ENCODE assay signal across 7 mouse cellular contexts in genomic region chr11:80302536-80302935, GRCm38 (mm10). TPM values are rescaled to one million over a fixed set of nuclear protein-coding genes. Genes with fewer than 3 reads are reported as not detected.
DNase-seq lines count a peak whose midpoint lies in the region; ATAC-seq lines count a peak whose summit lies in the region.

No protein-coding gene starts in this region.

- H3K27ac ChIP-seq in intestine, embryonic 15.5 days = no peak overlapping the region

- H3K36me3 ChIP-seq in intestine, embryonic 15.5 days = no peaks in the 10 kb centered on the region
- no peaks in the 10 kb centered on the region for H3K36me3 ChIP-seq in megakaryocyte, embryonic 14.5 days (replicated peaks; ENCODE audit: low read length)

- WGBS in intestine, embryonic 15.5 days = 3% methylated on average over 11 of the region's 11 CpGs

- H3K9ac ChIP-seq in intestine, embryonic 15.5 days = no peak overlapping the region

- peaks cover 37% of the 10 kb centered on the region for H3K27me3 ChIP-seq in intestine, embryonic 15.5 days (replicated peaks)
- H3K27me3 ChIP-seq in megakaryocyte, embryonic 14.5 days (replicated peaks) = peaks cover 91% of the 10 kb centered on the region

- no peaks in the 10 kb centered on the region for H3K9me3 ChIP-seq in intestine, embryonic 15.5 days
- H3K9me3 ChIP-seq in megakaryocyte, embryonic 14.5 days = peaks cover 28% of the 10 kb centered on the region

- peak overlapping the region; percentile 72 for H3K4me3 ChIP-seq in intestine, embryonic 15.5 days (replicated peaks)
- peak overlapping the region; percentile 89 for H3K4me3 ChIP-seq in megakaryocyte, embryonic 14.5 days (replicated peaks)

- peak; percentile 79 for ATAC-seq in intestine, embryonic 15.5 days

- H3K4me2 ChIP-seq in intestine, embryonic 15.5 days (replicated peaks) = peak overlapping the region; percentile 100

- DNase-seq in adrenal gland, adult 8-10 months = peak; percentile 60
- peak; percentile 54 for DNase-seq in embryo, embryonic 11.5 days (ENCODE audit: low read depth, low spot score)
- DNase-seq in gonadal fat pad, adult 2 months (ENCODE audit: low read depth) = peak; percentile 33
- DNase-seq in left cerebral cortex, adult 9 months (ENCODE audit: low spot score in 2 of 2) = peak; percentile 76 to 84
- DNase-seq in right cerebral cortex, postnatal 10 days (ENCODE audit: low spot score in 2 of 2) = peak; percentile 88 to 91

- H3K4me1 ChIP-seq in intestine, embryonic 15.5 days (replicated peaks) = peaks cover 25% of the 10 kb centered on the region
- H3K4me1 ChIP-seq in megakaryocyte, embryonic 14.5 days = peaks cover 32% of the 10 kb centered on the region

RNA-seq across cellular contexts. Expression of gene Rhbdl3, which starts 1.8 kb away (rescaled TPM):
- total RNA-seq in adrenal gland, adult 8-10 months (2022) = 10 to 100 TPM in 1 of 4 experiments, 1 to 10 TPM in 3; 3.0 to 12.1 (median 7.0) TPM
- 8.3 and 8.5 TPM in 2 replicates for polyA plus RNA-seq in gonadal fat pad, adult 2 months (2012; rRNA removed)
- 2.2 and 3.1 TPM in 2 replicates for polyA plus RNA-seq in intestine, embryonic 15.5 days (2015; fragmentation: Nextera tagmentation; extraction: Ambion mirVana)
- polyA plus RNA-seq in megakaryocyte, embryonic 14.5 days (2012; ENCODE audit: insufficient read depth, low replicate concordance) = 3.2 and 5.6 TPM in 2 replicates

Comparison
In these comparisons a context has a peak if more than half of its experiments do, and no peak if none do; other contexts are left out.
1. DNase-seq: peak in every context shown above with its lines; median percentile 90 in right cerebral cortex, postnatal 10 days; 80 in left cerebral cortex, adult 9 months; 60 in adrenal gland, adult 8-10 months; 54 in embryo, embryonic 11.5 days; 33 in gonadal fat pad, adult 2 months.